Mouse (Mus musculus): ENCODE measurements around the gene Gbe1. TPM values are rescaled to one million over a fixed set of nuclear protein-coding genes. Genes with fewer than 3 reads are reported as not detected.

Gbe1 gene
- polyA plus RNA-seq, 1 experiment = 5.1 TPM

GRCm38 (mm10) chr16:70535224-70535623 is 221.5 kb downstream of the Gbe1 start:
- H3K4me1 ChIP-seq (ENCODE audit: control insufficient read depth, insufficient read depth, insufficient read length) = no peaks in the 10 kb centered on the region
- WGBS = 85% methylated on average over 2 of the region's 2 CpGs
- H3K36me3 ChIP-seq (ENCODE audit: control insufficient read depth, insufficient read depth, low read length) = no peaks in the 10 kb centered on the region
- H3K27ac ChIP-seq (ENCODE audit: insufficient read depth, low read length) = no peak overlapping the region
- H3K27me3 ChIP-seq (ENCODE audit: control insufficient read depth, insufficient read depth, low read length) = no peaks in the 10 kb centered on the region
- H3K4me3 ChIP-seq (ENCODE audit: extremely low read depth, insufficient read depth, insufficient read length) = no peak overlapping the region
- TF ChIP-seq POLR2A (IDR thresholded peaks at IDR 0.05; ENCODE audit: low read depth, low read length) = no peak
- TF ChIP-seq CTCF (IDR thresholded peaks at IDR 0.05; ENCODE audit: extremely low read depth, insufficient read depth, insufficient read length, insufficient replicate concordance) = no peak
- DNase-seq (ENCODE audit: low read depth in 1 of 2, low spot score in 2 of 2) = no peak

GRCm38 (mm10) chr16:70550835-70551234 is 237.1 kb downstream of the Gbe1 start:
- H3K36me3 ChIP-seq (ENCODE audit: control insufficient read depth, insufficient read depth, low read length) = no peaks in the 10 kb centered on the region
- no peak for DNase-seq (ENCODE audit: low read depth in 1 of 2, low spot score in 2 of 2)
- H3K4me3 ChIP-seq (ENCODE audit: extremely low read depth, insufficient read depth, insufficient read length) = no peak overlapping the region
- H3K4me1 ChIP-seq (ENCODE audit: control insufficient read depth, insufficient read depth, insufficient read length) = no peaks in the 10 kb centered on the region
- H3K27ac ChIP-seq (ENCODE audit: insufficient read depth, low read length) = no peak overlapping the region
- H3K27me3 ChIP-seq (ENCODE audit: control insufficient read depth, insufficient read depth, low read length) = no peaks in the 10 kb centered on the region
- 89% methylated on average over 3 of the region's 3 CpGs for WGBS
- no peak for TF ChIP-seq POLR2A (IDR thresholded peaks at IDR 0.05; ENCODE audit: low read depth, low read length)
- no peak for TF ChIP-seq CTCF (IDR thresholded peaks at IDR 0.05; ENCODE audit: extremely low read depth, insufficient read depth, insufficient read length, insufficient replicate concordance)

GRCm38 (mm10) chr16:70561635-70562348 is 248.0 kb downstream of the Gbe1 start:
- Histone ChIP-seq H3K4me1 (ENCODE audit: control insufficient read depth, insufficient read depth, insufficient read length) (no peaks in the 10 kb centered on the region), H3K27ac (ENCODE audit: insufficient read depth, low read length) (no peak overlapping the region), H3K27me3 (ENCODE audit: control insufficient read depth, insufficient read depth, low read length) (no peaks in the 10 kb centered on the region), H3K36me3 (ENCODE audit: control insufficient read depth, insufficient read depth, low read length) (no peaks in the 10 kb centered on the region), H3K4me3 (ENCODE audit: extremely low read depth, insufficient read depth, insufficient read length) (no peak overlapping the region)
- no peak for TF ChIP-seq CTCF (IDR thresholded peaks at IDR 0.05; ENCODE audit: extremely low read depth, insufficient read depth, insufficient read length, insufficient replicate concordance)
- no peak for TF ChIP-seq POLR2A (IDR thresholded peaks at IDR 0.05; ENCODE audit: low read depth, low read length)
- no peak for DNase-seq (ENCODE audit: low read depth in 1 of 2, low spot score in 2 of 2)
- 94% methylated on average over 10 of the region's 10 CpGs for WGBS

- DNase-seq (ENCODE audit: low read depth in 1 of 2, low spot score in 2 of 2) = no peak
- no peak overlapping the region; the same call in 1 of the 2 replicates for H3K4me3 ChIP-seq (ENCODE audit: extremely low read depth, insufficient read depth, insufficient read length)
- H3K36me3 ChIP-seq (ENCODE audit: control insufficient read depth, insufficient read depth, low read length) = no peaks in the 10 kb centered on the region
- WGBS = 86% methylated on average over 8 of the region's 8 CpGs
- H3K4me1 ChIP-seq (ENCODE audit: control insufficient read depth, insufficient read depth, insufficient read length) = no peaks in the 10 kb centered on the region
- TF ChIP-seq POLR2A (IDR thresholded peaks at IDR 0.05; ENCODE audit: low read depth, low read length) (no peak), CTCF (IDR thresholded peaks at IDR 0.05; ENCODE audit: extremely low read depth, insufficient read depth, insufficient read length, insufficient replicate concordance) (no peak)
- no peaks in the 10 kb centered on the region for H3K27me3 ChIP-seq (ENCODE audit: control insufficient read depth, insufficient read depth, low read length)
- H3K27ac ChIP-seq (ENCODE audit: insufficient read depth, low read length) = no peak overlapping the region
Measured at GRCm38 (mm10) chr16:70562574-70562973, 248.8 kb downstream of the Gbe1 start.

GRCm38 (mm10) chr16:70563456-70563855 is 249.7 kb downstream of the Gbe1 start:
- no peak for DNase-seq (ENCODE audit: low read depth in 1 of 2, low spot score in 2 of 2)
- Histone ChIP-seq H3K27ac (ENCODE audit: insufficient read depth, low read length) (no peak overlapping the region), H3K27me3 (ENCODE audit: control insufficient read depth, insufficient read depth, low read length) (no peaks in the 10 kb centered on the region), H3K4me3 (ENCODE audit: extremely low read depth, insufficient read depth, insufficient read length) (no peak overlapping the region), H3K4me1 (ENCODE audit: control insufficient read depth, insufficient read depth, insufficient read length) (no peaks in the 10 kb centered on the region), H3K36me3 (ENCODE audit: control insufficient read depth, insufficient read depth, low read length) (no peaks in the 10 kb centered on the region)
- WGBS = 92% methylated on average over 5 of the region's 5 CpGs
- TF ChIP-seq POLR2A (IDR thresholded peaks at IDR 0.05; ENCODE audit: low read depth, low read length) (no peak), CTCF (IDR thresholded peaks at IDR 0.05; ENCODE audit: extremely low read depth, insufficient read depth, insufficient read length, insufficient replicate concordance) (no peak)

GRCm38 (mm10) chr16:70568341-70569265 is 254.9 kb downstream of the Gbe1 start:
- Histone ChIP-seq H3K27ac (ENCODE audit: insufficient read depth, low read length) (no peak overlapping the region), H3K27me3 (ENCODE audit: control insufficient read depth, insufficient read depth, low read length) (no peaks in the 10 kb centered on the region), H3K4me3 (ENCODE audit: extremely low read depth, insufficient read depth, insufficient read length) (no peak overlapping the region), H3K4me1 (ENCODE audit: control insufficient read depth, insufficient read depth, insufficient read length) (no peaks in the 10 kb centered on the region), H3K36me3 (ENCODE audit: control insufficient read depth, insufficient read depth, low read length) (no peaks in the 10 kb centered on the region)
- no peak for DNase-seq (ENCODE audit: low read depth in 1 of 2, low spot score in 2 of 2)
- TF ChIP-seq CTCF (IDR thresholded peaks at IDR 0.05; ENCODE audit: extremely low read depth, insufficient read depth, insufficient read length, insufficient replicate concordance) (peak; percentile 10; the same call in 1 of the 2 replicates), POLR2A (IDR thresholded peaks at IDR 0.05; ENCODE audit: low read depth, low read length) (no peak)
- WGBS = 66% methylated on average over 23 of the region's 23 CpGs
